Mouse (Mus musculus): ENCODE measurements around the gene Efcab8. TPM values are rescaled to one million over a fixed set of nuclear protein-coding genes. Genes with fewer than 3 reads are reported as not detected.

The Efcab8 gene
- polyA plus RNA-seq, 1 experiment from 2014 or later = not detected

GRCm38 (mm10) chr2:153853544-153853943 lies 73.8 kb downstream of the Efcab8 start:
- Histone ChIP-seq H3K27ac (replicated peaks in 1 of 2; ENCODE audit: control insufficient read depth in 1 of 2, insufficient read depth in 1 of 2, low read depth in 2 of 2, low read length in 2 of 2) (no peak overlapping the region), H3K9ac (ENCODE audit: low read length) (no peak overlapping the region), H3K36me3 (ENCODE audit: control insufficient read depth, insufficient read depth, low read length) (no peaks in the 10 kb centered on the region), H3K4me2 (ENCODE audit: low read length) (no peak overlapping the region), H3K4me3 (ENCODE audit: control insufficient read depth in 1 of 2, insufficient read depth in 1 of 2, low read depth in 1 of 2, low read length in 2 of 2) (no peak overlapping the region), H3K27me3 (ENCODE audit: control insufficient read depth, insufficient read depth, low read length) (no peaks in the 10 kb centered on the region), H3K9me3 (ENCODE audit: control insufficient read depth, low read length) (0 out of 2 replicates have a peak, but pooled peaks cover 3% of the 10 kb centered on the region), H3K4me1 (ENCODE audit: control insufficient read depth in 2 of 2, insufficient read depth in 2 of 2, low read length in 2 of 2) (no peaks in the 10 kb centered on the region)
- 4% methylated on average over 4 of the region's 5 CpGs for WGBS
- no peak for ATAC-seq (ENCODE audit: insufficient number of reproducible peaks, insufficient read depth, low FRiP score, low read depth)

GRCm38 (mm10) chr2:153859581-153859980 lies 79.8 kb downstream of the Efcab8 start:
- 57% methylated on average over 2 of the region's 2 CpGs for WGBS
- no peaks in the 10 kb centered on the region for H3K27me3 ChIP-seq (ENCODE audit: control insufficient read depth, insufficient read depth, low read length)
- ATAC-seq (ENCODE audit: insufficient number of reproducible peaks, insufficient read depth, low FRiP score, low read depth) = no peak
- H3K9ac ChIP-seq (ENCODE audit: low read length) = no peak overlapping the region
- no peak overlapping the region for H3K4me2 ChIP-seq (ENCODE audit: low read length)
- H3K27ac ChIP-seq (replicated peaks in 1 of 2; ENCODE audit: control insufficient read depth in 1 of 2, insufficient read depth in 1 of 2, low read depth in 2 of 2, low read length in 2 of 2) = no peak overlapping the region
- H3K4me3 ChIP-seq (ENCODE audit: control insufficient read depth in 1 of 2, insufficient read depth in 1 of 2, low read depth in 1 of 2, low read length in 2 of 2) = no peak overlapping the region
- H3K4me1 ChIP-seq (ENCODE audit: control insufficient read depth in 2 of 2, insufficient read depth in 2 of 2, low read length in 2 of 2) = no peaks in the 10 kb centered on the region; a peak in 1 of 4 replicates
- H3K9me3 ChIP-seq (ENCODE audit: control insufficient read depth, low read length) = no peaks in the 10 kb centered on the region
- no peaks in the 10 kb centered on the region for H3K36me3 ChIP-seq (ENCODE audit: control insufficient read depth, insufficient read depth, low read length)

- H3K27ac ChIP-seq (replicated peaks in 1 of 2; ENCODE audit: control insufficient read depth in 1 of 2, insufficient read depth in 1 of 2, low read depth in 2 of 2, low read length in 2 of 2) = no peak overlapping the region
- H3K27me3 ChIP-seq (ENCODE audit: control insufficient read depth, insufficient read depth, low read length) = no peaks in the 10 kb centered on the region
- H3K9me3 ChIP-seq (ENCODE audit: control insufficient read depth, low read length) = no peaks in the 10 kb centered on the region
- WGBS = 89% methylated on average over 11 of the region's 11 CpGs
- H3K4me1 ChIP-seq (ENCODE audit: control insufficient read depth in 2 of 2, insufficient read depth in 2 of 2, low read length in 2 of 2) = no peaks in the 10 kb centered on the region; a peak in 1 of 4 replicates
- ATAC-seq (ENCODE audit: insufficient number of reproducible peaks, insufficient read depth, low FRiP score, low read depth) = no peak
- no peaks in the 10 kb centered on the region for H3K36me3 ChIP-seq (ENCODE audit: control insufficient read depth, insufficient read depth, low read length)
- no peak overlapping the region for H3K4me2 ChIP-seq (ENCODE audit: low read length)
- no peak overlapping the region for H3K9ac ChIP-seq (ENCODE audit: low read length)
- no peak overlapping the region for H3K4me3 ChIP-seq (ENCODE audit: control insufficient read depth in 1 of 2, insufficient read depth in 1 of 2, low read depth in 1 of 2, low read length in 2 of 2)
Measured at GRCm38 (mm10) chr2:153860315-153860714, 80.6 kb downstream of the Efcab8 start.

GRCm38 (mm10) chr2:153860715-153861114 lies 81.0 kb downstream of the Efcab8 start:
- Histone ChIP-seq H3K27ac (replicated peaks in 1 of 2; ENCODE audit: control insufficient read depth in 1 of 2, insufficient read depth in 1 of 2, low read depth in 2 of 2, low read length in 2 of 2) (no peak overlapping the region), H3K4me1 (ENCODE audit: control insufficient read depth in 2 of 2, insufficient read depth in 2 of 2, low read length in 2 of 2) (no peaks in the 10 kb centered on the region; a peak in 1 of 4 replicates), H3K9ac (ENCODE audit: low read length) (no peak overlapping the region), H3K36me3 (ENCODE audit: control insufficient read depth, insufficient read depth, low read length) (no peaks in the 10 kb centered on the region), H3K9me3 (ENCODE audit: control insufficient read depth, low read length) (no peaks in the 10 kb centered on the region), H3K4me2 (ENCODE audit: low read length) (no peak overlapping the region), H3K27me3 (ENCODE audit: control insufficient read depth, insufficient read depth, low read length) (no peaks in the 10 kb centered on the region), H3K4me3 (ENCODE audit: control insufficient read depth in 1 of 2, insufficient read depth in 1 of 2, low read depth in 1 of 2, low read length in 2 of 2) (no peak overlapping the region)
- no peak for ATAC-seq (ENCODE audit: insufficient number of reproducible peaks, insufficient read depth, low FRiP score, low read depth)
- WGBS = 33% methylated on average over 3 of the region's 3 CpGs

- Histone ChIP-seq H3K27me3 (ENCODE audit: control insufficient read depth, insufficient read depth, low read length) (no peaks in the 10 kb centered on the region), H3K36me3 (ENCODE audit: control insufficient read depth, insufficient read depth, low read length) (no peaks in the 10 kb centered on the region), H3K4me1 (ENCODE audit: control insufficient read depth in 2 of 2, insufficient read depth in 2 of 2, low read length in 2 of 2) (no peaks in the 10 kb centered on the region; a peak in 1 of 4 replicates), H3K9me3 (ENCODE audit: control insufficient read depth, low read length) (no peaks in the 10 kb centered on the region), H3K4me3 (ENCODE audit: control insufficient read depth in 1 of 2, insufficient read depth in 1 of 2, low read depth in 1 of 2, low read length in 2 of 2) (no peak overlapping the region), H3K9ac (ENCODE audit: low read length) (no peak overlapping the region), H3K27ac (replicated peaks in 1 of 2; ENCODE audit: control insufficient read depth in 1 of 2, insufficient read depth in 1 of 2, low read depth in 2 of 2, low read length in 2 of 2) (no peak overlapping the region), H3K4me2 (ENCODE audit: low read length) (no peak overlapping the region)
- ATAC-seq (ENCODE audit: insufficient number of reproducible peaks, insufficient read depth, low FRiP score, low read depth) = no peak
- 70% methylated on average over 3 of the region's 3 CpGs for WGBS
Measured at GRCm38 (mm10) chr2:153861960-153862359, 82.2 kb downstream of the Efcab8 start.

- no peak for ATAC-seq (ENCODE audit: insufficient number of reproducible peaks, insufficient read depth, low FRiP score, low read depth)
- Histone ChIP-seq H3K27ac (replicated peaks in 1 of 2; ENCODE audit: control insufficient read depth in 1 of 2, insufficient read depth in 1 of 2, low read depth in 2 of 2, low read length in 2 of 2) (no peak within 1 kb of the TSS), H3K4me2 (ENCODE audit: low read length) (no peak within 1 kb of the TSS), H3K9me3 (ENCODE audit: control insufficient read depth, low read length) (no peaks in the 10 kb centered on the region), H3K4me1 (ENCODE audit: control insufficient read depth in 2 of 2, insufficient read depth in 2 of 2, low read length in 2 of 2) (no peaks in the 10 kb centered on the region), H3K9ac (ENCODE audit: low read length) (no peak within 1 kb of the TSS), H3K4me3 (ENCODE audit: control insufficient read depth in 1 of 2, insufficient read depth in 1 of 2, low read depth in 1 of 2, low read length in 2 of 2) (no peak within 1 kb of the TSS), H3K36me3 (ENCODE audit: control insufficient read depth, insufficient read depth, low read length) (no peaks in the 10 kb centered on the region), H3K27me3 (ENCODE audit: control insufficient read depth, insufficient read depth, low read length) (no peaks in the 10 kb centered on the region)
- WGBS = 82% methylated on average over 4 of the region's 4 CpGs
Measured at GRCm38 (mm10) chr2:153870984-153871383, 91.3 kb downstream of the Efcab8 start, which contains the start of gene Sun5. Gene Sun5, minus strand, starts transcription at chr2:153871084.

GRCm38 (mm10) chr2:153874745-153875144 lies 95.0 kb downstream of the Efcab8 start, which contains the start of gene Bpifb2:
Gene Bpifb2, plus strand, starts transcription at chr2:153875045.
- Histone ChIP-seq H3K27ac (replicated peaks in 1 of 2; ENCODE audit: control insufficient read depth in 1 of 2, insufficient read depth in 1 of 2, low read depth in 2 of 2, low read length in 2 of 2) (no peak within 1 kb of the TSS), H3K9ac (ENCODE audit: low read length) (no peak within 1 kb of the TSS), H3K36me3 (ENCODE audit: control insufficient read depth, insufficient read depth, low read length) (no peaks in the 10 kb centered on the region), H3K9me3 (ENCODE audit: control insufficient read depth, low read length) (no peaks in the 10 kb centered on the region), H3K4me3 (ENCODE audit: control insufficient read depth in 1 of 2, insufficient read depth in 1 of 2, low read depth in 1 of 2, low read length in 2 of 2) (no peak within 1 kb of the TSS), H3K27me3 (ENCODE audit: control insufficient read depth, insufficient read depth, low read length) (no peaks in the 10 kb centered on the region), H3K4me2 (ENCODE audit: low read length) (no peak within 1 kb of the TSS), H3K4me1 (ENCODE audit: control insufficient read depth in 2 of 2, insufficient read depth in 2 of 2, low read length in 2 of 2) (no peaks in the 10 kb centered on the region)
- 61% methylated on average over 9 of the region's 9 CpGs for WGBS
- ATAC-seq (ENCODE audit: insufficient number of reproducible peaks, insufficient read depth, low FRiP score, low read depth) = no peak

Measured in heart, embryonic 14.5 days (tissue).